Mouse (Mus musculus) G1E (cell line): ENCODE data around the gene Atp2a3.

Experiments used
- CTCF ChIP-seq: IDR thresholded peaks from 2 replicates; pipeline ENCODE4 v1.5.1; 2012; ENCODE audit warnings: low read depth, low read length, inconsistent platforms, mixed read lengths
- GATA1 ChIP-seq: IDR thresholded peaks from 2 replicates; pipeline ENCODE4 v1.6.1; 2012; ENCODE audit warnings: borderline replicate concordance, low read length, inconsistent platforms, mixed read lengths
- GATA2 ChIP-seq: IDR thresholded peaks from 2 replicates; pipeline ENCODE4 v1.6.1; 2012; ENCODE audit warnings: low read depth, low read length, inconsistent platforms, borderline replicate concordance
- POLR2AphosphoS5 ChIP-seq: IDR thresholded peaks from 2 replicates; pipeline ENCODE4 v1.6.1; 2012; ENCODE audit warnings: low read depth, low read length, inconsistent platforms; ENCODE audit not compliant: insufficient replicate concordance
- TAL1 ChIP-seq: conservative IDR thresholded peaks from 2 replicates; pipeline ENCODE4 v1.6.1; 2012; ENCODE audit warnings: low read depth, low read length, inconsistent platforms, mixed read lengths

GRCm38 (mm10) chr11:73016103-73016420 lies 55.1 kb downstream of the Atp2a3 start:
- TF ChIP-seq CTCF: no peak
- TF ChIP-seq GATA2: no peak
- no peak for TF ChIP-seq GATA1
- TF ChIP-seq POLR2AphosphoS5: no peak
- TF ChIP-seq TAL1: no peak
